Mouse (Mus musculus) heart, postnatal 0 days (tissue): Measurements from ENCODE around the gene Acsf2.

Experiments used
- CTCF ChIP-seq: IDR thresholded peaks from 2 replicates; pipeline ENCODE4 v1.5.1; 2016; ENCODE audit warnings: antibody characterized with exemption, control low read depth, low read depth
- EP300 ChIP-seq: IDR thresholded peaks from 2 replicates; pipeline ENCODE4 v1.6.1; 2016; ENCODE audit warnings: antibody characterized with exemption, low read depth

DNA sequence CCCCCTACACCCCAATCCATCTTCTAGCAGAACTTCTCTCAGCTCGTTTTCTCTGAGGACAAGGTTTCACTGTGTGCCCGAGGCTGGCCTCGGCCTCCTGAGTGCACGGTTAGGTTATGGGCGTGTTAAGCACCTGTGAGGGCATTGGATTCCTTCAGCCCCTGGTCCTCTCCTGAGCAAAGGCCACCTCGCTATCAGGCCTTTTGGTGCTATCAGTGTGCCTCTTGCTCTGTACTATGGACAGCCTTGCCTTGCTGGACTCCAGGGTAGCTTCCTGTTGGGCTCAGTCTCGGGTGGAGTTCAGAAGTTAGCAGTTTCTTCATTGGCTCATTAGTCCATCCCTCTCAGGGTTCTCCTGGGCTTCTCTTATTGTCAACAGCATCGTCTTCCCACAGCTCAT is 31.3 kb upstream of the Acsf2 start:
- no peak for TF ChIP-seq CTCF
- no peak for TF ChIP-seq EP300
